In the genomic region with DNA sequence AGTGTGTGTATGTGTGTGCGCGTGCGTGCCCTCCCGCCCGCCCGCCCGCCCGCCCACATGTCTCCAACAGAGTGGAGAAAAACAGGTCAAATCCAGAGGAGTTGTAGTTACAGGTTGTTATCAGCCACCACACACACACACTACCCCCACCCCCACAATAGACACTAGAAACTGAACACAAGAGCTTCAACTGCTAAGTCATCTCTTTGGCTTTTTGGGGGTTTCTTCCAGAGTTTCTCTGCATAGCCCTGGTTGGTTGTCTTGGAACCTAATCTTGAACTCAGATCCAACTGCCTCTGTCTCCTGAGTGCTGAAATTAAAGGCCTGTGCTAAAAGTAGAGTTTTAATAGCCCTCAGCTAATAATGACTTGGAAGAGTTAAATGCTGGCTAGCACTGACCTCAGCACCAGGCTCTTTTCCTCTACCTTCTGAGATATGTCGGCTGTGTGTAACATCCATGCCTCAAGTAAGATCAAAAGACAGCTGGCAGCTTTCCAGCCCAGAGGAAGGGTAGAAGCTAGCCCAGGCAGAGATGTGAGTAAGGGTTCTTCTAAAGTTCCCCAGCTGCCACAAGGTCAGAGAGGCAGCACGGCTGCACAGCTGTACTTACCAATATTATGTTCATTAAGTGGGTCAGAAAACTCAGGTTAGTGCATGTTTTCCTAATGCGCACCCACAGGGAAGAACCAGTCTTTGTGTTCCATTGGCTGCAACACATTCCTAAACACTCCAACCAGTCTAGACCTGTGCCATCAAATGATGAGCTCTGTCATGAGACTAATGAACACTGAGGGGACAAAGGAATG, we compare ENCODE assay signal across 8 mouse cellular contexts. TPM values are rescaled to one million over a fixed set of nuclear protein-coding genes. Genes with fewer than 3 reads are reported as not detected.
DNase-seq lines count a peak whose midpoint lies in the region; ATAC-seq and TF ChIP-seq lines count a peak whose summit lies in the region.
"Had no signal": no experiment of that assay in that cellular context is flagged by ENCODE, and none has a peak within 500 bp of the region (broad histone marks: within the 10 kb centered on the region; RNA-seq: fewer than 3 reads in every experiment).

No protein-coding gene starts in this region.

- TF ChIP-seq POLR2A in bone marrow, adult 2 months (IDR thresholded peaks at IDR 0.05; ENCODE audit: borderline replicate concordance, control insufficient read depth, low read depth, low read length), result no peak

- H3K9ac ChIP-seq in lung, embryonic 15.5 days, result no peak overlapping the region
- no peak overlapping the region for H3K9ac ChIP-seq in kidney, postnatal 0 days (ENCODE audit: low read depth, low read length)
- H3K9ac ChIP-seq in stomach, embryonic 16.5 days (ENCODE audit: low read length), result no peak overlapping the region
- H3K9ac ChIP-seq: hindbrain, embryonic 15.5 days had no signal

- peaks cover 9% of the 10 kb centered on the region; the same call in 1 of the 2 replicates for H3K36me3 ChIP-seq in lung, embryonic 15.5 days
- H3K36me3 ChIP-seq in kidney, postnatal 0 days (ENCODE audit: insufficient read depth, low read length), result peaks cover 8% of the 10 kb centered on the region; the same call in 1 of the 2 replicates
- no peaks in the 10 kb centered on the region for H3K36me3 ChIP-seq in stomach, embryonic 16.5 days (ENCODE audit: control insufficient read depth, insufficient read depth, low read length)

- H3K4me2 ChIP-seq in lung, embryonic 15.5 days, result no peak overlapping the region
- H3K4me2 ChIP-seq in kidney, postnatal 0 days (ENCODE audit: low read length), result no peak overlapping the region
- peak overlapping the region; percentile 36; the same call in 1 of the 2 replicates for H3K4me2 ChIP-seq in stomach, embryonic 16.5 days (ENCODE audit: low read depth, low read length)
- H3K4me2 ChIP-seq: hindbrain, embryonic 15.5 days had no signal

- no peak for TF ChIP-seq CTCF in bone marrow, adult 2 months (IDR thresholded peaks at IDR 0.05; ENCODE audit: control insufficient read depth, insufficient read depth, low read length)
- TF ChIP-seq CTCF in kidney, postnatal 0 days (IDR thresholded peaks at IDR 0.05; ENCODE audit: low read depth), result no peak

- H3K4me1 ChIP-seq in lung, embryonic 15.5 days, result peaks cover 14% of the 10 kb centered on the region; the same call in 1 of the 2 replicates
- peaks cover 13% of the 10 kb centered on the region for H3K4me1 ChIP-seq in bone marrow, adult 2 months (ENCODE audit: control insufficient read depth, insufficient read depth, low read length)
- peaks cover 9% of the 10 kb centered on the region; the same call in 1 of the 2 replicates for H3K4me1 ChIP-seq in kidney, postnatal 0 days (replicated peaks; ENCODE audit: insufficient read depth, low read length)
- peaks cover 28% of the 10 kb centered on the region for H3K4me1 ChIP-seq in stomach, embryonic 16.5 days (ENCODE audit: control insufficient read depth, insufficient read depth, low read length)

- WGBS in lung, embryonic 15.5 days, result 83% methylated on average over 11 of the region's 11 CpGs
- 55% methylated on average over 11 of the region's 11 CpGs for WGBS in bone marrow, adult 2 months
- WGBS in kidney, postnatal 0 days, result 76% methylated on average over 11 of the region's 11 CpGs
- WGBS in stomach, embryonic 16.5 days, result 69% methylated on average over 11 of the region's 11 CpGs

- H3K27ac ChIP-seq in lung, embryonic 15.5 days, result 0 out of 2 replicates have a peak overlapping the region, but pooled peaks have one; percentile 36
- H3K27ac ChIP-seq in bone marrow, adult 2 months (ENCODE audit: control insufficient read depth, insufficient read depth, low read depth, low read length, poor library complexity), result peak overlapping the region; percentile 89
- H3K27ac ChIP-seq in kidney, postnatal 0 days, result peak overlapping the region; percentile 14; the same call in 1 of the 2 replicates
- H3K27ac ChIP-seq in stomach, embryonic 16.5 days (ENCODE audit: low read length), result peak overlapping the region; percentile 85
- H3K27ac ChIP-seq: hindbrain, embryonic 15.5 days had no signal

- DNase-seq in lung, postnatal 36 days, result no peak
- DNase-seq in kidney, postnatal 0 days (ENCODE audit: low spot score), result no peak
- no peak for DNase-seq in left cerebral cortex, adult 8-10 months (ENCODE audit: low spot score in 2 of 2)
- DNase-seq in right cerebral cortex, adult 18-20 months, result no peak

- no peaks in the 10 kb centered on the region for H3K27me3 ChIP-seq in lung, embryonic 15.5 days
- no peaks in the 10 kb centered on the region for H3K27me3 ChIP-seq in kidney, postnatal 0 days (ENCODE audit: insufficient read depth, low read length)
- no peaks in the 10 kb centered on the region for H3K27me3 ChIP-seq in stomach, embryonic 16.5 days (ENCODE audit: control insufficient read depth, insufficient read depth, low read length)
- H3K27me3 ChIP-seq: hindbrain, embryonic 15.5 days had no signal

- H3K4me3 ChIP-seq in lung, embryonic 15.5 days, result no peak overlapping the region
- H3K4me3 ChIP-seq in bone marrow, adult 2 months (replicated peaks; ENCODE audit: control insufficient read depth, low read depth, low read length), result no peak overlapping the region
- H3K4me3 ChIP-seq in kidney, postnatal 0 days (replicated peaks; ENCODE audit: low read depth, low read length), result no peak overlapping the region
- H3K4me3 ChIP-seq in stomach, embryonic 16.5 days (replicated peaks; ENCODE audit: low read length), result no peak overlapping the region
- H3K4me3 ChIP-seq: hindbrain, embryonic 15.5 days had no signal

- H3K9me3 ChIP-seq in lung, embryonic 15.5 days, result no peaks in the 10 kb centered on the region
- no peaks in the 10 kb centered on the region for H3K9me3 ChIP-seq in kidney, postnatal 0 days (replicated peaks; ENCODE audit: low read length)
- no peaks in the 10 kb centered on the region for H3K9me3 ChIP-seq in stomach, embryonic 16.5 days (replicated peaks; ENCODE audit: control insufficient read depth, low read length)
- H3K9me3 ChIP-seq: hindbrain, embryonic 15.5 days had no signal

- 0 out of 2 replicates have a peak, but pooled peaks have one; percentile 11 for ATAC-seq in lung, embryonic 15.5 days (ENCODE audit: borderline replicate concordance, extremely low read depth, low FRiP score, low TSS enrichment)
- no peak for ATAC-seq in kidney, postnatal 0 days (replicated peaks; ENCODE audit: low FRiP score, low read depth)
- peak; percentile 27; the same call in 1 of the 2 replicates for ATAC-seq in stomach, embryonic 16.5 days (ENCODE audit: insufficient read depth, low FRiP score)

RNA-seq across cellular contexts. Expression of a gene that starts 26.8 kb away (rescaled TPM):
- 26.9 and 32.3 TPM in 2 replicates for polyA plus RNA-seq in lung, embryonic 15.5 days (2015; fragmentation: Nextera tagmentation; extraction: Ambion mirVana)
- polyA plus RNA-seq in bone marrow, adult 2 months (2011; ENCODE audit: insufficient read depth, insufficient read length, low replicate concordance, missing spikeins), result not detected in 2 replicates
- polyA plus RNA-seq in kidney, postnatal 0 days (2015; fragmentation: Nextera tagmentation; extraction: Ambion mirVana), result 26.6 and 31.3 TPM in 2 replicates
- 20.2 and 27.8 TPM in 2 replicates for polyA plus RNA-seq in stomach, embryonic 16.5 days (2015; fragmentation: Nextera tagmentation; extraction: Ambion mirVana)
- total RNA-seq in left cerebral cortex, adult 8-10 months (2022), result not detected

RNA-seq across cellular contexts. Expression of a gene that starts 47.8 kb away (rescaled TPM):
- 76.3 and 76.4 TPM in 2 replicates for polyA plus RNA-seq in lung, embryonic 15.5 days (2015; fragmentation: Nextera tagmentation; extraction: Ambion mirVana)
- 12.0 and 23.7 TPM in 2 replicates for polyA plus RNA-seq in bone marrow, adult 2 months (2011; ENCODE audit: insufficient read depth, insufficient read length, low replicate concordance, missing spikeins)
- 105 and 117 TPM in 2 replicates for polyA plus RNA-seq in kidney, postnatal 0 days (2015; fragmentation: Nextera tagmentation; extraction: Ambion mirVana)
- 50.8 and 53.3 TPM in 2 replicates for polyA plus RNA-seq in stomach, embryonic 16.5 days (2015; fragmentation: Nextera tagmentation; extraction: Ambion mirVana)
- total RNA-seq in left cerebral cortex, adult 8-10 months (2022), result 1 to 10 TPM; 7.8 to 9.2 (median 8.9) TPM

Comparison
In these comparisons a context has a peak if more than half of its experiments do, and no peak if none do; other contexts are left out.
1. H3K27ac ChIP-seq: peak in every context shown above with its lines; median percentile 89 in bone marrow, adult 2 months; 85 in stomach, embryonic 16.5 days; 36 in lung, embryonic 15.5 days; 14 in kidney, postnatal 0 days.